Mouse (Mus musculus): Measurements from ENCODE around the gene Krt7. TPM values are rescaled to one million over a fixed set of nuclear protein-coding genes. Genes with fewer than 3 reads are reported as not detected.
A peak's percentile ranks its signal among the peaks of the same experiment; 100 is the strongest.

The Krt7 gene
- total and polyA plus RNA-seq, 2 experiments from 2014 or later: 0.73 to 0.95 TPM

DNA sequence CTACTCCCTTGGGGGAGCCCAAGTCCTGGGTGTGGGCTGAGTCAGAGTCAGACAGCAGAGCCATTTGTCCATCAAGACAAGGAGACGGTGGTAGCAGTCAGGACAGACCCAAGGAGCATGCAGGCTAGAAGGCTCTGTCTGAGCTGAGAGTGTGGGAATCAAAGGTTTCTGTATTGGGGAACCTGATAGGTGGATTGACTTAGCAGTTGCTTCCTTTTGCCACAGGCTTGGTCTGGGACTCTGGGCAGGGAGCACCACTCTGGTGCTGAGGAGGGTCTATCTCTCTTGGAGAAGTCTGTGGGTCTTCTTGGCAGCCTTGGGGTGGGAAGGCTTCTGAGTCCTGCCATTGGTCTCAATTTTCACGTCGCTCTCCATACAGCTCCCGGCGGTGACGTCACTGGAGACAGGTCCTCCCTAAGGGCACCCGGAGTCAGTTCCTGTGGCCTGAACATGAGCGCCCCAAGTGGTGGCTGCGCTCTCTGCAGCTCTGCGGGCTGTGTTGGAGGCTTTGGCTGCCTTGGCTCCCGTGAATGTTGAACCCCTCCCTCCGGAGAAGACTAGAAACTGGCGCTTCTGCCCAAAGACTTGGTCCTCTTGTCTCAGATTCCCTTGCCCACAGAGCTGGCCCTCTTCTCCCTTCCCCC lies 42.4 kb downstream of the Krt7 start:
- H3K36me3 ChIP-seq (ENCODE audit: insufficient read depth, low read length): no peaks in the 10 kb centered on the region
- H3K4me2 ChIP-seq (ENCODE audit: low read depth, low read length): no peak overlapping the region
- ATAC-seq (peak; percentile 87), DNase-seq (ENCODE audit: low spot score) (peak; percentile 78)
- no peak overlapping the region for H3K9ac ChIP-seq (replicated peaks; ENCODE audit: low read length)
- no peak overlapping the region for H3K4me3 ChIP-seq (ENCODE audit: low read length)
- no peaks in the 10 kb centered on the region for H3K9me3 ChIP-seq (ENCODE audit: low read length)
- 7% methylated on average over 13 of the region's 13 CpGs for WGBS
- TF ChIP-seq CTCF (IDR thresholded peaks at IDR 0.05; ENCODE audit: low read depth): peak; percentile 82
- no peak overlapping the region for H3K27ac ChIP-seq
- H3K4me1 ChIP-seq (ENCODE audit: insufficient read depth, low read length): peaks cover under 1% of the 10 kb centered on the region; the same call in 1 of the 2 replicates
- H3K27me3 ChIP-seq (ENCODE audit: insufficient read depth, low read length): no peaks in the 10 kb centered on the region

DNA sequence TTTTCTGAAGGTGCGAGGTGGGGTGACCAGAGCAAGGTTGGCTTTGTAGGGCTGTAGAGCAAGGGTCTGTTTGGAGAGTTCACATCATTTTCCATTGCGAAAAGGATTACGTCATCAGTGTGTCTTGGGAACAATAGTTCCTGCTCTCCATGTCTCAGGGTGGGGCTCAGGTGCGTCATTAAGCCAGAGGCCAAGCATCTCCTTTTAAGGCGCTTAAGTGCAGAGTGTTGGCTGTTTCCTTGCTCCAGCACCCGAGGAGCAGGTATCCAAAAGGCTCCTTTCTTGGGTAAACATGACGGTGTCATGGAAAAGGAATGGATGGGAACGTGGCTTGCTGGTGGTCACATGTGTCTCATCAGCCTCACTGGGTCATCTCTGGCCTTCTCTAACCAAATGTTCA lies 43.9 kb downstream of the Krt7 start:
- ATAC-seq: no peak
- Histone ChIP-seq H3K4me3 (ENCODE audit: low read length) (no peak overlapping the region), H3K27ac (no peak overlapping the region), H3K27me3 (ENCODE audit: insufficient read depth, low read length) (no peaks in the 10 kb centered on the region), H3K4me1 (ENCODE audit: insufficient read depth, low read length) (peaks cover 4% of the 10 kb centered on the region; the same call in 1 of the 2 replicates), H3K9me3 (ENCODE audit: low read length) (no peaks in the 10 kb centered on the region), H3K36me3 (ENCODE audit: insufficient read depth, low read length) (no peaks in the 10 kb centered on the region), H3K9ac (replicated peaks; ENCODE audit: low read length) (no peak overlapping the region), H3K4me2 (ENCODE audit: low read depth, low read length) (no peak overlapping the region)
- 88% methylated on average over 8 of the region's 8 CpGs for WGBS
- no peak for DNase-seq (ENCODE audit: low spot score)
- no peak for TF ChIP-seq CTCF (IDR thresholded peaks at IDR 0.05; ENCODE audit: low read depth)

DNA sequence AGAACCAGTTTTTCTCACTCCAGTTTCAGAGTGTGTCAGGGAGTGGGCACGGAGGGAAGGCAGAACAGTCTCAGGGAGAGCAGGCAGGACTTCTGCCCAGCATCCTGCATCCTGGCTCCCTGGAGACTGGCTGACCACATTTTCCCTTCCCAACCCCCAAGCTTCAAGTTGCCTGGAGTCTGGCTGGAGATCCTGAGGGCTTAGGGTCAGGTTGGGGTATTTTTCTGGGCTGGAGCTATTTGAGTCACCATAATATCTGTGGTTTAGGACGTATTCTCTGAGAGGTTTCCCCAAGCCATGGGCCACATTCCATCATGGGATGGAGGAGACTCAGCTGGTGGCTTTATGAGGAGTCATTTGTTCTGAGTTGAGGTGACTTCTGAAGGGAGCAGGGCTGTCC lies 44.4 kb downstream of the Krt7 start:
- H3K36me3 ChIP-seq (ENCODE audit: insufficient read depth, low read length): no peaks in the 10 kb centered on the region
- no peak overlapping the region for H3K4me3 ChIP-seq (ENCODE audit: low read length)
- no peaks in the 10 kb centered on the region for H3K9me3 ChIP-seq (ENCODE audit: low read length)
- no peaks in the 10 kb centered on the region for H3K27me3 ChIP-seq (ENCODE audit: insufficient read depth, low read length)
- H3K9ac ChIP-seq (replicated peaks; ENCODE audit: low read length): no peak overlapping the region
- no peak for TF ChIP-seq CTCF (IDR thresholded peaks at IDR 0.05; ENCODE audit: low read depth)
- no peak overlapping the region for H3K4me2 ChIP-seq (ENCODE audit: low read depth, low read length)
- no peak overlapping the region for H3K27ac ChIP-seq
- DNase-seq (ENCODE audit: low spot score) (no peak), ATAC-seq (no peak)
- peaks cover 4% of the 10 kb centered on the region; the same call in 1 of the 2 replicates for H3K4me1 ChIP-seq (ENCODE audit: insufficient read depth, low read length)
- 85% methylated on average over 2 of the region's 2 CpGs for WGBS

DNA sequence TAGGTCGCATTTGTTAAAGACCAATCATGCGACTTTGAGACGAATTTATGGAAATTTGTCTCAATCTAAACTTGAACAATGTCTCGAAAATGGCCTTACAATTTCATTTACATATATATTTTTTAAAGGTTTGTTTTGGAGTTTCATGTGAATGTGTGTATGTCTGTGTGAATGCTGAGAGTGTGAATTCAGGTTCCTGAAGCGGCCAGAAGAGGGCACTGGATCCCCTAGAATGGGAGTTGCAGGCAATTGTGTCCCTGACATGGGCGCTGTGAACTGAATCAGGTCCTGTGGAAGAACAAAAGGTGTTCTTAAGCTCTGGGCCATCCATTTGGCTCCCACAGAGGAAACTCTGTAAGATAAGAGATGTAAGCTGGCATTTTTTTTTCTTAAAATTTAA lies 45.0 kb downstream of the Krt7 start:
- no peak overlapping the region for H3K4me3 ChIP-seq (ENCODE audit: low read length)
- ATAC-seq (no peak), DNase-seq (ENCODE audit: low spot score) (no peak)
- H3K27ac ChIP-seq: no peak overlapping the region
- no peaks in the 10 kb centered on the region for H3K9me3 ChIP-seq (ENCODE audit: low read length)
- H3K4me2 ChIP-seq (ENCODE audit: low read depth, low read length): no peak overlapping the region
- H3K4me1 ChIP-seq (ENCODE audit: insufficient read depth, low read length): peaks cover 4% of the 10 kb centered on the region; the same call in 1 of the 2 replicates
- no peak overlapping the region for H3K9ac ChIP-seq (replicated peaks; ENCODE audit: low read length)
- no peak for TF ChIP-seq CTCF (IDR thresholded peaks at IDR 0.05; ENCODE audit: low read depth)
- H3K36me3 ChIP-seq (ENCODE audit: insufficient read depth, low read length): no peaks in the 10 kb centered on the region
- 93% methylated on average over 6 of the region's 6 CpGs for WGBS
- no peaks in the 10 kb centered on the region for H3K27me3 ChIP-seq (ENCODE audit: insufficient read depth, low read length)

DNA sequence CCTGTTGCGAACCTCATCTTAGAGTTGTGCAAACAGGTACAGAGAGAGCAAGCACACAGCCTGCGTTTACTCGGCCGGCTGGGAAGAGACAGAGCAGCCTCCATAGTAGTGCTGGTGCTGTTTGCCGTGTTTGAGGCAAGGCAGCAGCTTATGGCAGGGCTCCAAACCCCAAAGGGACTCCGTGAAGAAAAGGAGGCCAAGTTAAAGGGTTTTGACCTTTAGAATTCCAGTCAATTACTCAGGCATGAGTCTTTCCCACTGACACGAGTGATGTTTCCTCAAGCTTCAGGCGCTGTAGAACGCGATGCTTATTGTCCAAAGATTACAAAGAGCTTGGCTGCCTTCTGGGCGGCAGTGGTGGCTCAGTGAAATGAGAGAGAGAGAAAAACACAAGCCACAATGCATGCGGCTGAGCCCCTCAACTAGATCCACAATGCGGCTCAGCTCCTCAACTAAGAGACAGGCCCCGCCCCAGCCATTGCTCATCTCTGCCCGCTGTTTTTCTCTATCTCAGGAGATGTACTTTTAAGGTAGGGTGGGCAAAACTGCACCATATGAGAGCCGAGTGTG lies 47.6 kb downstream of the Krt7 start:
- peaks cover 4% of the 10 kb centered on the region; the same call in 1 of the 2 replicates for H3K4me1 ChIP-seq (ENCODE audit: insufficient read depth, low read length)
- no peak overlapping the region for H3K4me2 ChIP-seq (ENCODE audit: low read depth, low read length)
- TF ChIP-seq CTCF (IDR thresholded peaks at IDR 0.05; ENCODE audit: low read depth): no peak; the same call in 1 of the 2 replicates
- peak; percentile 32 for DNase-seq (ENCODE audit: low spot score)
- no peaks in the 10 kb centered on the region for H3K9me3 ChIP-seq (ENCODE audit: low read length)
- no peak overlapping the region for H3K4me3 ChIP-seq (ENCODE audit: low read length)
- no peaks in the 10 kb centered on the region for H3K36me3 ChIP-seq (ENCODE audit: insufficient read depth, low read length)
- 28% methylated on average over 16 of the region's 16 CpGs for WGBS
- H3K9ac ChIP-seq (replicated peaks; ENCODE audit: low read length): no peak overlapping the region
- ATAC-seq: no peak
- H3K27ac ChIP-seq: 0 out of 2 replicates have a peak overlapping the region, but pooled peaks have one; percentile 26
- no peaks in the 10 kb centered on the region for H3K27me3 ChIP-seq (ENCODE audit: insufficient read depth, low read length)

DNA sequence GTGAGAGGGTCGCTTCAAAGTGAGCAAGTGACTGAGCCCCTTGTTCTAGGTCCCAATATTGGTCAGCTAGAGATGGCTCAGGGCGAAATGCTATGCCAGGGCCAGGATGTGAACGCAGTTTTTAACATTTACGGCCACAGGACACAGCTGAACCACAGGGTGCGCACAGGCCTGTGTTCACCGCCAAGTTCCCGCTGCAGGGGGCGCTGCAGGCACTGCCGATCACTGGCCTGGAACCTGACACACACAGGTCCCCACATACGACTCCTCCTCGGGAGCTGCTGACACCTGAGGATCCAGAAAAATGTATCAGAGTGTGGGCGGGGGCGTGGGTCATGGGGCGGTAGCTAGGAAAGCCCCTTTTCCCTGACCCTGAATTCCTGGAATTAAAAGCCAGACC lies 48.4 kb downstream of the Krt7 start:
- no peak overlapping the region for H3K9ac ChIP-seq (replicated peaks; ENCODE audit: low read length)
- H3K36me3 ChIP-seq (ENCODE audit: insufficient read depth, low read length): no peaks in the 10 kb centered on the region
- peaks cover 4% of the 10 kb centered on the region; the same call in 1 of the 2 replicates for H3K4me1 ChIP-seq (ENCODE audit: insufficient read depth, low read length)
- DNase-seq (ENCODE audit: low spot score) (no peak), ATAC-seq (no peak)
- peak; percentile 46 for TF ChIP-seq CTCF (IDR thresholded peaks at IDR 0.05; ENCODE audit: low read depth)
- WGBS: 83% methylated on average over 14 of the region's 14 CpGs
- no peak overlapping the region for H3K27ac ChIP-seq
- no peak overlapping the region for H3K4me3 ChIP-seq (ENCODE audit: low read length)
- no peaks in the 10 kb centered on the region for H3K9me3 ChIP-seq (ENCODE audit: low read length)
- no peak overlapping the region for H3K4me2 ChIP-seq (ENCODE audit: low read depth, low read length)
- no peaks in the 10 kb centered on the region for H3K27me3 ChIP-seq (ENCODE audit: insufficient read depth, low read length)

DNA sequence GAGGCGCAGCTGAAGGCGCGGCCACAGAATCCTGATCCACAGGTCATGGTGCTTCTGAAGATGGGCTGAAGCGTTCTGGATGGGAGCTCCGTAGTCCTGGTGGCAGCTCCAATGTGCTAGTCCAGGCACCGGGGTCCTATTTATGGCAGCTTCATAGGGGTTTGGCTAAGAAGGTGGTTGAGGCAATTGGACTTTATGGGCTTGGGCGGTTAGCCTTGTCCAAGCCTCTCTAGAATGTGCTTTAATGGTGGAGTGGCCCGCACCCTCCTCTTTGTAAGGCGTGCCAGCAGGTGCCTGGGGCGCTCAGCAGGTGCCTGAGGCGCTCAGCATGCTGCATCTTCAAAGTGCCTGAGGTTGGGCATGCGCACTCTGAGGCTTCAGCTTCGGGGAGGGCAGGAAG lies 52.8 kb downstream of the Krt7 start, which contains the start of gene Krt81:
Gene Krt81 (minus strand): TSS at position 101 of the 400 bp plus-strand sequence.
- Histone ChIP-seq H3K9me3 (ENCODE audit: low read length) (no peaks in the 10 kb centered on the region), H3K4me3 (ENCODE audit: low read length) (no peak within 1 kb of the TSS), H3K27ac (no peak within 1 kb of the TSS), H3K4me1 (ENCODE audit: insufficient read depth, low read length) (no peaks in the 10 kb centered on the region), H3K36me3 (ENCODE audit: insufficient read depth, low read length) (no peaks in the 10 kb centered on the region), H3K27me3 (ENCODE audit: insufficient read depth, low read length) (no peaks in the 10 kb centered on the region), H3K4me2 (ENCODE audit: low read depth, low read length) (no peak within 1 kb of the TSS), H3K9ac (replicated peaks; ENCODE audit: low read length) (no peak within 1 kb of the TSS)
- no peak for TF ChIP-seq CTCF (IDR thresholded peaks at IDR 0.05; ENCODE audit: low read depth)
- DNase-seq (ENCODE audit: low spot score): no peak
- ATAC-seq: no peak
- WGBS: 88% methylated on average over 13 of the region's 13 CpGs
